Mouse (Mus musculus) midbrain, postnatal 0 days (tissue): ENCODE data around the gene Thrap3. TPM values are rescaled to one million over a fixed set of nuclear protein-coding genes. Genes with fewer than 3 reads are reported as not detected.

Experiments used
- ATAC-seq: fragments of 200-750 bp; cut with Nextera tagmentation; 2 replicates; pipeline ENCODE4 v1.8.0; 2017; ENCODE audit warnings: moderate number of reproducible peaks, mild to moderate bottlenecking, moderate TSS enrichment, moderate library complexity; ENCODE audit not compliant: low FRiP score
- DNase-seq: peaks from one replicate; pipeline ENCODE4 v3.0.0-alpha.2; 2015; ENCODE audit warnings: low spot score
- H3K27ac ChIP-seq: fragments of 300-500 bp; sonication (generic); 2 replicates; pipeline ENCODE4 v1.5.1; 2014; ENCODE audit warnings: low read depth, mild to moderate bottlenecking, low read length, mixed read lengths
- H3K27me3 ChIP-seq: fragments of 300-500 bp; sonication (generic); 2 replicates; pipeline ENCODE4 v1.6.1; 2014; ENCODE audit warnings: low read length, control low read depth, mixed read lengths; ENCODE audit not compliant: insufficient read depth
- H3K36me3 ChIP-seq: fragments of 300-500 bp; sonication (generic); 2 replicates; pipeline ENCODE4 v1.6.1; 2014; ENCODE audit warnings: low read length, control low read depth, mixed read lengths; ENCODE audit not compliant: insufficient read depth
- H3K4me1 ChIP-seq: fragments of 300-500 bp; sonication (generic); 2 replicates; pipeline ENCODE4 v1.6.1; 2014; ENCODE audit warnings: mild to moderate bottlenecking, control low read depth, antibody characterized with exemption, low read length, mixed read lengths; ENCODE audit not compliant: insufficient read depth
- H3K4me2 ChIP-seq: fragments of 300-500 bp; sonication (generic); 2 replicates; pipeline ENCODE4 v1.6.1; 2014; ENCODE audit warnings: low read depth, mild to moderate bottlenecking, low read length, mixed read lengths; ENCODE audit not compliant: poor library complexity, severe bottlenecking
- H3K4me3 ChIP-seq: fragments of 300-500 bp; sonication (generic); 2 replicates; pipeline ENCODE4 v1.5.1; 2014; ENCODE audit warnings: low read depth, mild to moderate bottlenecking, low read length, moderate library complexity
- H3K9ac ChIP-seq: fragments of 300-500 bp; sonication (generic); replicated peaks from 2 replicates; pipeline ENCODE4 v1.6.1; 2014; ENCODE audit warnings: mild to moderate bottlenecking, low read length, moderate library complexity, mixed read lengths; ENCODE audit not compliant: poor library complexity, severe bottlenecking
- H3K9me3 ChIP-seq: fragments of 300-500 bp; sonication (generic); 2 replicates; pipeline ENCODE4 v1.6.1; 2016; ENCODE audit warnings: low read length, control low read depth
- CTCF ChIP-seq: IDR thresholded peaks from 2 replicates; pipeline ENCODE4 v1.5.1; 2016; ENCODE audit warnings: antibody characterized with exemption, mild to moderate bottlenecking
- WGBS: fragments of 180-500 bp; shearing (Covaris S2); extraction: QIAGEN DNeasy Blood & Tissue Kit; methylation state at CpG from one replicate; pipeline ENCODE4 v1.1.7; 2014; 5-methylcytosine and 5-hydroxymethylcytosine counted together
- polyA plus RNA-seq: library from polyadenylated mRNA; unstranded; fragments of >200 nt; fragmentation: Nextera tagmentation; extraction: Ambion mirVana; gene quantifications from 2 replicates; pipeline ENCODE4 v1.2.1, GENCODE M21; 2015
- total RNA-seq: library from RNA; depleted of rRNA; stranded (reverse); fragments of >200 nt; gene quantifications from 2 replicates; pipeline ENCODE4 v1.2.3, GENCODE M21; 2014

Thrap3 gene
- total and polyA plus RNA-seq, 2 experiments from 2014 or later: 94.8 to 162 TPM

DNA sequence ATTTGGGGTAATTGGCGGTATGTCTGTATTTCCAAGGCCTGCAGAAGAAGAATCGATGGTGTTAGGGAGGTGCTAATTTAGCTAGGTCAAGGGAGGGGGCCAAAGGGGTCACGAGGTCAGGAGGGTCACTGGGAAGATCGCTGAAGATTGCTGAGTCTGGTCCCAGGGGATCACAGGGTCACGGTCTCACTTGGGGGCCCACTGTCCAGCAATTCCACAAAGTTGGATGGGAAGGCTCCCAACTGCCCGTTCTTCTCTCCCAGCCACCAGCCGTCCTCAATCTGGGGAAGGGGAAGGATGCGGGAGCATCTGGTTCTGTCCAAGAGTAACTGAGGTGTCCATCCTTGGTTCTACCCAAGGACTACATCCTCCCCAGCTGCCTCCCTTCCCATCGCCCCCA lies 40.6 kb downstream of the Thrap3 start:
- peak overlapping the region; percentile 52 for H3K4me3 ChIP-seq
- peaks cover 9% of the 10 kb centered on the region for H3K4me1 ChIP-seq
- no peaks in the 10 kb centered on the region for H3K9me3 ChIP-seq
- ATAC-seq (no peak), DNase-seq (no peak)
- H3K27ac ChIP-seq: no peak overlapping the region
- peak overlapping the region; percentile 95 for H3K4me2 ChIP-seq
- no peak for TF ChIP-seq CTCF
- H3K9ac ChIP-seq: no peak overlapping the region
- peaks cover 12% of the 10 kb centered on the region for H3K36me3 ChIP-seq
- WGBS: 80% methylated on average over 9 of the region's 9 CpGs
- H3K27me3 ChIP-seq: no peaks in the 10 kb centered on the region

DNA sequence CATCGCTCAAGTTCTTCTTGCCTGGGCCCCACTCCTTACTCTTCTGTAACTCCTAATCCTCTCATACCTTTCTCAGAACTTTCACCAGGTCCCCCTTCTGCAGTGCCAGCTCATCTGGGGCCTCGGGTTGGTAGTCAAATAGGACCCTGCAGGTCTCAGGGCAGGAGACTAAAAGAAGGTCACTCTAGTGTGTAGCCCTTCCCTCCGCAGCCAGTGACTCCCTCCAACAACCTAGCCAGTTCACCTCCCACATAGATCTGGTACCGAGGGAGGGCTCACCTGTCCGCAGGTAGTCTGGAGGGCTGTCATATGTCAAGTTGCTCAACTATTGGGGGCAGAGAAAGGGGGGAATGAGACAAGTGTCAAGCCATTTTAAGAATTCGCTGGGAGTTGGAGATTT lies 41.1 kb downstream of the Thrap3 start:
- ATAC-seq: no peak
- TF ChIP-seq CTCF: no peak
- WGBS: 89% methylated on average over 6 of the region's 6 CpGs
- H3K4me1 ChIP-seq: peaks cover 9% of the 10 kb centered on the region
- H3K9ac ChIP-seq: no peak overlapping the region
- H3K27ac ChIP-seq: no peak overlapping the region
- no peak overlapping the region for H3K4me2 ChIP-seq
- no peaks in the 10 kb centered on the region for H3K27me3 ChIP-seq
- no peak overlapping the region for H3K4me3 ChIP-seq
- H3K9me3 ChIP-seq: no peaks in the 10 kb centered on the region
- DNase-seq: no peak
- H3K36me3 ChIP-seq: peaks cover 7% of the 10 kb centered on the region

DNA sequence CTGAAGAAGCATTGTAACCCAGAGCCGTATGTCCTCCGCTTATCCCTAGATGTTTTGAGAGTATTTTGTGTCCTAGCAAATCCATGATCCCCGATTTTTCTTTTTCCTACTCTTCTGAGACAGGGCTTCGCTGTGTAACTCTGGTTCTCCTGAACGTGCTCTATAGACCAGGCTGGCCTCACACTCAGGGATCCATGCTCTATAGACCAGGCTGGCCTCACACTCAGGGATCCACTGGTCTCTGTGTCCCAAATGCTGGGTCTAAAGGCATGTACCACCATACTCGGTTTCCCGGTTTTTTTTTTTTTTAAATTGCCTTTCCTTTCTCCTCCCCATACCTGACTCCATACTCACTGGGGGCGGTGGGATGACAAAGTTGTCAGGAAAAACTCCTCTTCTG lies 41.6 kb downstream of the Thrap3 start:
- no peak overlapping the region for H3K9ac ChIP-seq
- H3K27ac ChIP-seq: no peak overlapping the region
- H3K4me2 ChIP-seq: no peak overlapping the region
- WGBS: 91% methylated on average over 8 of the region's 8 CpGs
- no peak overlapping the region for H3K4me3 ChIP-seq
- no peaks in the 10 kb centered on the region for H3K9me3 ChIP-seq
- TF ChIP-seq CTCF: no peak
- ATAC-seq: no peak
- H3K4me1 ChIP-seq: peaks cover 9% of the 10 kb centered on the region
- no peaks in the 10 kb centered on the region for H3K27me3 ChIP-seq
- no peak for DNase-seq
- H3K36me3 ChIP-seq: peaks cover 4% of the 10 kb centered on the region; the same call in 1 of the 2 replicates

DNA sequence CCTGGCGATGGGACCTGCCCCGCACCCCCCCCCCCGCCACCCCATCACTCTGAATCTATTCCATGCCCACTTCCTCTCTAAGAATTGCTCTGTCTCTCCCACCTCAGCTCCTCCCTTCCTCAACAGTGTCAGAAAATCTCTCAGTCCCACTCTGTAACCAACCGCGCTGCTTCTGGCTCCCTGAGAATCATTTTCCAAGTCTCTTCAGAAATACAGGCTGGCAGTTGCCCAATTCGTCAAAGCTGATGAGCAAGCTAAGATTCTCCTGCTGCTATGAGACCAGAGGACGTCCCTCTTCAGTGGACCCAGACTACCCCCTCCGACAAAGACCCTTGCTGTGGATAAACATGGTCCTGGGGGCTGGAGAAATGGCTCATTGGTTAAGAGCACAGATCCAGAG lies 43.1 kb downstream of the Thrap3 start:
- DNase-seq: no peak
- ATAC-seq: no peak
- Histone ChIP-seq H3K4me1 (peaks cover 9% of the 10 kb centered on the region), H3K27ac (no peak overlapping the region), H3K9ac (no peak overlapping the region), H3K4me3 (no peak overlapping the region), H3K36me3 (no peaks in the 10 kb centered on the region), H3K9me3 (no peaks in the 10 kb centered on the region), H3K27me3 (no peaks in the 10 kb centered on the region), H3K4me2 (no peak overlapping the region)
- WGBS: 74% methylated on average over 8 of the region's 8 CpGs
- TF ChIP-seq CTCF: no peak

DNA sequence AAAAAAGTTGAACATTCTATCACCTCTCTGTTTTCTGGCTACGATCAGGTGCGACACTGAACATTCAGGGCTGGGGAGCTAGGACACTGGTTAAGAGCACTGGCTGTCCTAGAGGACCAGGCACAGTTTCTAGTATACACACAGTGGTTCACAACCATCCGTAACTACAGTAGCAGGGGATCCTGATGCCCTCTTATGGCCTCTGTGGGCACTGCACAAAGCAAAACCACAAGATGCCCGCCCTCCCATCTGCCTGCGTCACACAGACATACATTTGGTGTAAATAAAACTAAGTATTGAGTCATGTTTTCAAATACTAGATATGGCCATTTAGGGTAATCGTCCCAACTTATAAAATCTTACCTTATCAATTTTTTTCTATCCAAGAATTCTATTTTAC lies 45.0 kb downstream of the Thrap3 start:
- H3K36me3 ChIP-seq: no peaks in the 10 kb centered on the region
- no peak overlapping the region for H3K4me3 ChIP-seq
- no peaks in the 10 kb centered on the region for H3K27me3 ChIP-seq
- ATAC-seq (no peak), DNase-seq (no peak)
- H3K9ac ChIP-seq: no peak overlapping the region
- H3K9me3 ChIP-seq: no peaks in the 10 kb centered on the region
- no peak; the same call in 1 of the 2 replicates for TF ChIP-seq CTCF
- WGBS: 90% methylated on average over 6 of the region's 6 CpGs
- H3K4me1 ChIP-seq: peaks cover 4% of the 10 kb centered on the region
- H3K4me2 ChIP-seq: no peak overlapping the region
- no peak overlapping the region for H3K27ac ChIP-seq

DNA sequence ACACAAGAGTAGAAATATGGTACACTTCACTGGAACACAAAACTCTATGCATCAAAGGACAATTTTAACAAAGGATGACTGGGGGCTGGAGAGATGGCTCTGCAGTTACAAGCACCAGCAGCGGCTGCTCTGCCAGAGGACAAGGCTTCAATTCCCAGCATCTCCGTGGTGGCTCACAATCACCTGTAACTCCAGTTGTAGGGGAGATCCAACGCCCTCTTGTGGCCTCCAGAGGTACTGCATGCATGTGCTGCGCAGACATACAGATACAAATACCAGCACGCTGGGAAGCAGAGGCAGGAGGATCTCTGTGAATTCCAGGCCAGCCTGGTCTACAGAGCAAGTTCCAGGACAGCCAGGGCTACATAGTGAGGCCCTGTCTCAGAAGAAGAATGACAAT lies 45.9 kb downstream of the Thrap3 start:
- Histone ChIP-seq H3K4me1 (no peaks in the 10 kb centered on the region), H3K36me3 (no peaks in the 10 kb centered on the region), H3K9me3 (no peaks in the 10 kb centered on the region), H3K4me2 (no peak overlapping the region), H3K27ac (no peak overlapping the region), H3K27me3 (no peaks in the 10 kb centered on the region), H3K4me3 (no peak overlapping the region), H3K9ac (no peak overlapping the region)
- ATAC-seq (no peak), DNase-seq (no peak)
- peak; percentile 70 for TF ChIP-seq CTCF
- 53% methylated on average over 5 of the region's 5 CpGs for WGBS
